Mouse (Mus musculus): Measurements from ENCODE around the gene Rad23b.
"Not testable (repeated sequence)": the region's sequence is repeated elsewhere in the genome, so short reads cannot be mapped to it uniquely, and the experiment has no call there.

Gene Rad23b

GRCm38 (mm10) chr4:55355845-55356244, 6.0 kb downstream of the Rad23b start:
- no peak for DNase-seq (ENCODE audit: low spot score in 2 of 2)

- DNase-seq (ENCODE audit: low spot score in 2 of 2) = no peak
Measured at GRCm38 (mm10) chr4:55356726-55357125, 6.9 kb downstream of the Rad23b start.

DNA sequence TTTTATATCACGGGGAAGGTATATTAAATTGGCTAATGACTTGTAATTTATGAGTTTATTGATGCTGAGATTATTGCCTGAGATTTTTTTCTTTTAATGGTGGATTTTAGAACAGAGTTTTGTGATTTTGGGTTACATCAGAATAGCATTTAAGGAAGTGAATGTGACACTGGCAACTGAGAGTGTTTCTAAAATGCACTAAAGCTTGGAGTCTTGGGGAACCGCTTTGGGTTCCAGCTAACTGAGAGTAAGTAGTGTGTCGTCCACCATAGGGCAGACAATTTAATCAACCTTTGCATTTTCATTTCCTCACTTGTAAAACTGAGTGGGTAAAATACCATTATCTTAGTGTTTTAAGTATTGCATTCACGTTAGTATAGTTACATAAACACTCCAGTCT, 14.0 kb downstream of the Rad23b start:
- DNase-seq (ENCODE audit: low spot score in 2 of 2) = no peak

- DNase-seq (ENCODE audit: low spot score in 2 of 2) = no peak
Measured at GRCm38 (mm10) chr4:55364374-55364773, 14.5 kb downstream of the Rad23b start.

DNA sequence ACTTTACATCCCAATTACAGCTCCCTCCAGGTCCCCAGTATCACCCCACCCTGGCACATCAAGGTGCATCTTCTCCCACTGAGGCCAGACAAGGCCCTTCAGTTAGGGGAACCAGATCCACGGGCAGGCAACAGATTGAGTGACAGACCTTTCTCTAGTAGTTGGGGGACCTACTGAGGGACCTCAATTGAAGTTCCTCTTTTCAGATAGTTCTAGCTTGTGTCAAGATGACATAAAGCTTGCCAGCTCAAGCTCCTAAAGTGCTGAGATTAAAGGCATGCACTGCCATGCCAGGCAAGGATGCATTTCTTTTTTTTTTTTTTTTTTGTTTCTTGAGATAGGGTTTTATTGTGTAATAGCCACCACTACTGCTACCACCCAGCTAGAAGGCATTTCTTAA, 16.2 kb downstream of the Rad23b start:
- no peak for DNase-seq (ENCODE audit: low spot score in 2 of 2)

- no peak for DNase-seq (ENCODE audit: low spot score in 2 of 2)
Measured at GRCm38 (mm10) chr4:55370127-55370526, 20.3 kb downstream of the Rad23b start.

DNA sequence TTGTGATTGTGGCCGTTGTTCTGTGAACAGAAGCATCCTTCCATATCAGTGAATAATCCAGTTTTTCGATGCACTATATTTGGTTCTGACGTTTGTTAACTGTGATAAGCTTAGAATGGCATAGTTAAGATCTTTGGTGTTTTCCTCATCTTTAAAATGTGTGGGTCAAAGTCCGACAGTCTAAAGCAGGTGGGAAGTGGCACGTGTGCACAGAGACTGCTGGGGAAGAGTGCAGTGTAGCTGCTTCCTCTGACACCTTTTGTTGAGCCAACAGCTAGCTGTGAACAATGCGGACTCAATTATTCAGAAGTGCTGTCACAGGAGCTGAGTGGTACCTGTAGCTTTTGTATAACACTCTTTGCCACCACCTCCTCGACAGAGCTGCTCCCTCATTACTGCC, 21.5 kb downstream of the Rad23b start:
- DNase-seq (ENCODE audit: low spot score in 2 of 2) = no peak

DNA sequence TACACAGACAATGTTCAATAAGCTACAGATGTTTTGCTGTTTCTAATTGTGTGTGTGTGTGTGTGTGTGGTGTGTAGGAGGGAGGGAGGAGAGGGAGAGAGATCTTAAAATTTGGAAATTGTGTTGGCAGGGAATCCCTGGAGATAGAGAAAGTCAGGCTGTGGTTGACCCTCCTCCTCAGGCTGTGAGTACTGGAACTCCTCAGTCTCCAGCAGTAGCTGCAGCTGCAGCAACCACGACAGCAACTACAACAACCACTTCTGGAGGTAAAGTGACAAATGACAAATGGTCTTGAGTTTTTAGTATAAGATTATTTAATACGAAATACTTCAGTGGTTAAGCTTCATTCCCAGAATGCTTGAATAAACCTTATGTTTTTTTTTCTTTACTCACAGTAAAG, 32.5 kb downstream of the Rad23b start:
- DNase-seq (ENCODE audit: low spot score in 2 of 2) = no peak

DNA sequence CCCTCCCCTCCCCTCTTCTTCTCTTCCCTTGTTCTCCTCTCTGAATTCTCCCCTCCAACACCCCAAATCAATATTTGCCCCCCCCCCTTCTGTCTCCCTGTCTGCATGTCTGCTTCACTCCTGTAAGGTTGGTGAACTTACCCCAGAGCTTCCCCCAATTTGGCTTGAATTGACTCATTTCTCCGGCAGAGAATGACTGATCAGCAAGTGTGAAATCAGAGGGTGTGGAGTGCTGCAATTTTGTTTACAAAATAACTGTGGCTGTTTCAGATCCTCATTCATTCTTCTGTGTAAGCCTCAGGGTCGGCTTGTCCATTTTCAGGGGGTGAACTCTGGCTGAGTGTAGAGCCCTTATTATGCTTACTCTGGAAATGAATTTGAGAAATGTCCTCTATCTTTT, 36.9 kb downstream of the Rad23b start:
- DNase-seq (ENCODE audit: low spot score in 2 of 2) = no peak

- no peak for DNase-seq (ENCODE audit: low spot score in 2 of 2)
Measured at GRCm38 (mm10) chr4:55391480-55391879, 41.6 kb downstream of the Rad23b start.

GRCm38 (mm10) chr4:55392445-55392844, 42.6 kb downstream of the Rad23b start:
- no peak for DNase-seq (ENCODE audit: low spot score in 2 of 2)

- peak in 1 of 2 experiments; percentile 21 for DNase-seq (ENCODE audit: low spot score in 2 of 2)
Measured at GRCm38 (mm10) chr4:55397911-55398762, 48.3 kb downstream of the Rad23b start.

GRCm38 (mm10) chr4:55398901-55399300, 49.1 kb downstream of the Rad23b start:
- DNase-seq (ENCODE audit: low spot score in 2 of 2) = no peak

- no peak for DNase-seq (ENCODE audit: low spot score in 2 of 2)
Measured at GRCm38 (mm10) chr4:55405329-55405728, 55.5 kb downstream of the Rad23b start.

DNA sequence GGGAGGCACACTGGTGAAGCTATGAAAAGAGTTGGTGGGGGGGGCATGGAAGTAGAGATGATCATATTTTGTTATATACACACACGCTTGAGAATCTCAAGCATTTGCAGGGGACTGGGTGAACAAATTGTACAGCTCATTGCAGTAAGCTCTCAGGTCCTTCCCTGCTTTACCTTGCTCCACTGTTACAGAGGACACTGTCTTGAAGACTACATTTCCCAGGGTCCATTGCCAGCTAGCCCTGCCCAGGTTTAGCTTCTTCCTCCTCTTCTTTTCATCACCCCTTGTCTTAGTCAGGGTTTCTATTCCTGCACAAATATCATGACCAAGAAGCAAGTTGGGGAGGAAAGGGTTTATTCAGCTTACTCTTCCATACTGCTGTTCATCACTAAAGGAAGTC, 56.7 kb downstream of the Rad23b start:
- DNase-seq (ENCODE audit: low spot score in 2 of 2) = no peak

- no peak for DNase-seq (ENCODE audit: low spot score in 2 of 2)
Measured at GRCm38 (mm10) chr4:55408081-55408480, 58.2 kb downstream of the Rad23b start.

- no peak for DNase-seq (ENCODE audit: low spot score in 2 of 2)
Measured at GRCm38 (mm10) chr4:55409025-55409424, 59.2 kb downstream of the Rad23b start.

DNA sequence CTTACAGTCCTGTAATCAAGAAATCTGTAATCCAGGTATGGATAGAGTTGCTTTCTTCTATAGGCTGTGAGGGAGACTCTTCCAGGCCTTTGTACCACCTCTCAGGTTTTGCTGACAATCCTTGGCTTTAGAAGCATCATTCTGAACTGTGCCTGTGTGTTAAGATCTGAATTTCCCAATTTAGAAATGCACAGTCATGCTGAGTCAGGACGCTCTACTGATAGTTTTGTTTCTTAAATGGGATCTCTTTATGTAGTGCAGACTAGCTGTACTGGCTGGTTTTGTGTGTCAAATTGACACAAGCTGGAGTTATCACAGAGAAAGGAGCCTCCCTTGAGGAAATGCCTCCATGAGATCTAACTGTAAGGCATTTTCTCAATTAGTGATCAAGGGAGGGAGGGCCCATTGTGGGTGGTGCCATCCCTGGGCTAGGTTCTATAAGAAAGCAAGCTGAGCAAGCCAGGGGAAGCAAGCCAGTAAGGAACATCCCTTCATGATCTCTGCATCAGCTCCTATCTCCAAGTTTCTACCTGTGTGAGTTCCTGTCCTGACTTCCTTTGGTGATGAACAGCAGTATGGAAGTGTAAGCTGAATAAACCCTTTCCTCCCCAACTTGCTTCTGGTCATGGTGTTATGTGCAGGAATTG, 59.9 kb downstream of the Rad23b start:
- not testable (repeated sequence) for DNase-seq (ENCODE audit: low spot score in 2 of 2)

GRCm38 (mm10) chr4:55415864-55416263, 66.0 kb downstream of the Rad23b start:
- DNase-seq (ENCODE audit: low spot score in 2 of 2) = no peak

GRCm38 (mm10) chr4:55426250-55426649, 76.4 kb downstream of the Rad23b start:
- DNase-seq (ENCODE audit: low spot score in 2 of 2) = no peak

Data from urinary bladder, adult 18-20 months (tissue).